Mouse (Mus musculus): ENCODE results near the gene Acox3. TPM values are rescaled to one million over a fixed set of nuclear protein-coding genes. Genes with fewer than 3 reads are reported as not detected.

Gene Acox3
- polyA plus RNA-seq, 2 experiments from 2014 or later, result 21.5 to 26.4 TPM

DNA sequence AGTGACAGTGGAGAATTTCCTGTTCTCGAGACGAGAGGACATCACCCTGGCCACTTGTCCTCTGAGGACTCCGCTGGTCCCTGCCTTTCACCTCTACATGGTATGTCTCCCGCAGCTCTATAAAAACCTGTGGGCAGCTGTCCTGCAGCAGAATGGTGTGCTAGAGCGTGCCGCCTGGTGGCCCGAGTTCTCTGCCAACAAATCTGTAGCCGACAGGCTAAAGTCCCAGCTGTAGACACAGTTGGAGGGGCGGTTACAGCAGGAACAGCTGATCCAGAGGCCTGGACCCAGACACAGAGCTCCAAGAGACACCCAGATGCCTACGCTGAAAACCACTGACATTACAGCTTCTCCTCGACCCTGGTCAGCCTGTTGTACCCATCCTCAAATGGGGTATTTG lies 29.1 kb downstream of the Acox3 start:
- no peak for ATAC-seq

DNA sequence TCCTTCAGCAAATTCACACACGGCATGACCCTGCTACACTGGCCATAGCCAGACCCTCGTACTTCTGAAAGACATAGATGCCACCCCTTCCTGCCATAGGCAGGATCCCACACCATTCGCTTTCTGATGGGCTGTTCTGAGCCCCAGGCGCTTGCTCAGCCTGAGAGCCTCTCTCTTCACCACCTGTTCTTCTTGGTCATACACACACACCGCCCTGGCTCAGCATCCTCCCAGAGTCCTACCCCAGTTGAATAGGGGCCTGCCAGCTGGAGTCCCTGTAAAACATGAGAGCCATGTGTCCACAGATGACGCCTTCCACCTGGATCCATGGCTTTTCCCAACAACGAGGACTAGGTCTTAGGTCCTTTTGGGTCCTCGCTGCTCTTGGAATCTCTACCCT lies 29.9 kb downstream of the Acox3 start:
- ATAC-seq, result no peak

DNA sequence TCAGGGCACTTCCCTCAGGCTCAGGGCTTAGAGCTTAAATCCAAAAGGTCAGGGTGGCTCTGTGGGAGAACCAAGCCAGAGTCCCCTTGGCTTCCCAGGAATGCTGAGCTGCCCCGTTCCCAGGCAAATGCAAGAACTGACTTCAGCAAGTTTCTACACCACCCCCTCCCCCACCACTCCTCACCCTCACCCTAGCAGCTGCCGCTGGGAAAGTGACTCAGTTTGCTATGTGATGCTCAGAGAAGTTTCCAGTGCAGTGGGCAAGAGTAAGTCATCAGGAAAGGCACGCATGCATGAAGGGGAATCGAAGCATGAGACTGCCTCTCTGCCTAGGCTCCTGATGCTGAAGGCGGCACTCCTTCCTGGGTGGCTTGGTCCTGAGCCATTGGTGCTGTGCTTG lies 34.1 kb downstream of the Acox3 start:
- no peak for ATAC-seq

DNA sequence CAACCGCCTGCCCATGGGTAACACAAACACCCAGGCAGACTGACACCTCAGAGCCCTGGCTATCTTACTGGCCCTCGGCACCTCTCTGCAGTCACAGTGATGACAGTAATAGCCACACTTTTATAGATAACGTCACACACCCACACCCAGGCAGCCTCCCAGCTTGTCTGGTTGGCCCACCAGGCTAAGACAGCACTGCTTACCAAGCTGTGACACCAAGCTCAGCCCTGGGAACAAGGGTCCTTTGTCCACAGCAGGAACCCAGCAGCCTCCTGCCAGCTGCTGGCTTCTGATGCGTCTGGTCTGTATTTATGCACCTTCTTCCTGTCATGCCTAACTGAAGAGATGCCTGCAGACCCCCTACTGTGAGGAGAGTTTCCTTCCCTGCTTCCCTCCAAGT lies 38.3 kb downstream of the Acox3 start:
- no peak for ATAC-seq

DNA sequence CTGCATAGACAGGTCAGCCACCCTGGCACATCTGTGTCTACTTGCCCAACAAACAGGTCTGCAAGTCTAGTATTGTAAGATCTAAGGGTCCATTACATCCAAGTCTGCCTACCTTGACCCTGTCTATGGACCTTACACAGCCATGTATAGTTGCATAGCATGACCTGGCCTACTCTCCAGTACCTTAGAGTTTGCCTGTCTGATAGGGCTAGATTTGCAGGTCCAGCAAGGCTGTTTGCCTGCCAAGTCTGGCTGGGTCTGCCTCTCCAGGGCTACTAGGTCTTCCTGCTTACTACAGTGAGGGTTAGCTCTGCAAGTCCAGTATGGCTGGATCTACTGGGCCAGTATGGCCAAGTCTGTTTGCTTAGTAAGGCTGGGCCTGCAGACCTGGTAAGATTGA lies 41.0 kb downstream of the Acox3 start:
- no peak for ATAC-seq

DNA sequence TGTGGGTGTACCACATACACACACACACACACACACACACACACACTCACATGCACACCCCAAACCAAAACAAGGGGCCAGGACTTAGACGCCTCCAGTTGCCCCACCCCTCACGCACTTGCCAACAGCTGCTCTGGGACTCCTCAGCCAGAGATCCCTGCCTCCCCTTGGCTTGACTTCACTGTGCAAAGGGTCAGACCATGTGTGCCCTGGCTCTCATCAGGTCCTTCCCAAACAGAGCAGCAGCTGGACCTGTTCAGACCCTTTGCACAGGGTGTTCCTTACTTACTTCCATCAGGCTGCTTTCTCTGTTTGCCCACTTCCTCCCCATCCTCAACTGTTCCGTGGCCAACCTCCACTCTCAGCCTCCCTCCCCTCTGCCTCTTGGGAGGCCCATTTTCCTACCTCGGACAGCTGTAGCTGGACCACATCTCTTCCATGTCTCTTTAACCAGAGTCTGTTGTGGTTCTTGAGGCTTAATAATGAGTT lies 42.0 kb downstream of the Acox3 start:
- ATAC-seq, result no peak

DNA sequence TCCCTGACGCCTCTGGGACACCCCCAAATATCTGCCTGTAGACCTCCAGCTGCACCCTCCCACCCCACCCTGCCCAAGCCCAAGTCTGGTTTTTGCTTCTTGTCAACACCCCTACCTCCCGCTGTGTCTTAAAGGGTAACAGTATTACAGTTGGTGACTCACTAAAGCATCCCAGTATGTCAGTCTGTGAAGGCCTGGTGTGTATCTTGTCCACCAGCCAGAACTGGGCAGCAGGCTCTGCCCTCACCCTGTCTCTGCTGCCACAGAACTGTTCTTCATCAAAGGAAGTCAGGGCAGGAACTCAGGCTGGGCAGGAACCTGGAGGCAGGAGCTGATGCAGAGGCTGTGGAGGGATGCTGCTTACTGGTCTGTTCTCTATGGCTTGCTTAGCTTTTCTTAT lies 43.6 kb downstream of the Acox3 start:
- ATAC-seq, result no peak

DNA sequence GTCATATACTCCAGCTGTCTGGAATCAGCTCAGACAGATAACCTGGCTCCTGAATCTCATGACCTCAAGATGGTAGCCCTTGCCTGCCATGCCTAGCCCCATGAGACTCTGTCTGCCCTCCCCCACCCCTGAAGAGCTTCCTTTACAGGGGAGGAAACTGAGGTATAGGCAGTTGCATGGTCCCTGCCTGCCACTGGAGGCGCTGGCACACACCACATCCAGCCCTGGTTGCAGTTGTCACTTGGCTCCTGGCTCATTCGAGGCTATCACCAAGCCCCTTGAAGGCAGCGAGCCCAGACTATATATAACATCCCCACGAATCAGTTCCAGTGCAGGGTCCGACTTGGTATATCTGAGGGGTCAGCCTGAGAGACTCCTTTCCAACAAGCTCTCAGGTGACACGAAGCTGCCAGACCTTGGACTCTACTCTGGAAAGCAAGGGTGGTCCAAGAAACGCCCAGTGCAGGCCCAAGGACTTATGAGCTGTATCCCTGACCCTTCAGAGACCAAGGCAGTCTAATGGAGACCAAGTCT lies 44.5 kb downstream of the Acox3 start:
- ATAC-seq, result no peak

DNA sequence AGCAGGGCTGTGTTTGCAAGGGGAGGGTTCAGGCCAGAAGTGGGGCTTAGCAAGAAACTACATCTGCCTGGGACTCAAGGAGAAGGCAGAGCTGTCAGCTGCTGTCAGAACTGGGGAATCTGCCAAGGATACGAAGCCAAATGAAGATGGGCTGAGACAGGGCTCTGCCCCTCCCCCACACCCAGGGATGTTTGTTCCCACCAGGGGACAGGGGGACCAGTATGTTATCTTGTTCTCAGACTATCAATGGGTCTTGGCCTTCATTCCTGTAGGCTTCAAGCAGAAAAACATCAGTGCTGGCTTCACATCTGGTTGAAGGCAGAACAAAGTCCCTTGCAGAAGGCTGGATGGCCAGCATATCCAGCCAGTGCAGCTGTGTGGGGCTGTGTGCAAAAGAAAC lies 45.8 kb downstream of the Acox3 start:
- no peak for ATAC-seq

DNA sequence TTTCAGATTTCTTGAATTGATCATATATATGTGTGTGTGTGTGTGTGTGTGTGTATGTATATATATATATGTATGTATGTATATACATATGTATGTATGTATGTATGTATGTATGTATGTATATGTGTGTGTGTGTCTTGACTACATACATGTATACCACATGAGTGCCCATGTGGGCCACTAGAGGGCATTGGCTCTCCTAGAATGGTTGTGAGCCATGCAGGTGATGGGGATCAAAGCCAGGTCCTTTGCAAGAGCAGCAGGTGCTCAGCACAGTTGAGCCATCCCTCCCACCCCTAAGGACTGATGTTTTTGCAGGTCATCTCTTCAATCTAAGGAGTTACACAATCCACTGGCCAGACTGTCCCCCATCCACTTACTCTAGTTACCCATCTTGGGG lies 46.5 kb downstream of the Acox3 start:
- no peak for ATAC-seq

DNA sequence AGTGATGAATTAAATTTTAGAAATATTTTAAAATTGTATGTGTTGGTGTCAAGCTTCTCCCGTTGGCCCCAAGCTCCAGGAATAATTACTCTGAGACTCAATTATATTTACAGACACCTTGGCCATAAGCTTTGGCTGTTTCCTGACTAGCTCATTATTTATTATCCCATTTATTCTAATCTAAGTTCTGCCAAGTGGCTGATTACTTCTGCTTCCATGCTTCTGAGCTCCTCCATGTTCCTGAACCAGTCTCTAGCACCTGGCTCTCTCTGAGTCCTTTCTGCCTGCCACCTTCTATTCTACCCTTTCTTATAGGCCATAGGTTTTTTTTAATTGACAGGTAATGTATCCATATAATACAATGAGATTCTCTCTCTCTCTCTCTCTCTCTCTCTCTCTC lies 47.9 kb downstream of the Acox3 start:
- no peak for ATAC-seq

DNA sequence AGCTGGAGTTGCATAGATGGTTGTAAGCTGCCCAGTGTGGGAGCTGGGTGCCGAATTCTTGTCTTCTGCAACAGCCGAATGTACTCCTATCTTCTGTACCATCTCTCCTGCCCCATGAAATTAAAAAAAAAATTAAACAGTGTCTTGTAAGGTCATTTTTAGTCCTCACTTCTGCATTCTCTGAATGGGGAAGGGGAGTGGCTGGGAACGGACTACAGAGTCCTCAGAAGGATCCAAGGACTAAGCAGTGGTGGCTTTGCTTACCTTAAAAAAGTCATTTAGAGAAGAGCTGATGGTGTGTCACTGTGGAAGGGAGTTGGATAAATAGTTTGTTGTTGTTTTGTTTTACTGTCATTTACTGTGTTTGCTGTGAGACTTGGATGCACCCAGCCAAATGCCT lies 48.4 kb downstream of the Acox3 start:
- ATAC-seq, result no peak

DNA sequence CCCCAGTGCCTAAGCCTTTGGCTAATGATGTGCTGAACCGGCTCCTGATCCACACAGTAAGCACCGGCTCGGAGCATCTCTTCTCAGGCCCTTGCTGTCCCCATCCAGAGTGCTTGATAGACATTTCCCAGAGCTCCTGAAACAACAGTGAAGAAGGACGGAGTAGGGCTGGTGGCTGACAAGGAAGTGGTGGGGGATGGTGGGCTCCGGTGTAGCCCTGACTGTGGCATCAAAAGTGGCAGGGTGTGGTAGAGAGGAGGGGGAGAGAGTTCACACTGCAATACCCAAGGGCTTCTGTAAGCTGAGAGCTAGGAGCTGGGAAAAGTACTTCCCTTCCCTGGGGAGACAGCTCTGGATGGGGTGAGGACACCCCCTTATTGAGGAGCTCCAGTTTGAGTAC lies 48.9 kb downstream of the Acox3 start:
- ATAC-seq, result no peak

DNA sequence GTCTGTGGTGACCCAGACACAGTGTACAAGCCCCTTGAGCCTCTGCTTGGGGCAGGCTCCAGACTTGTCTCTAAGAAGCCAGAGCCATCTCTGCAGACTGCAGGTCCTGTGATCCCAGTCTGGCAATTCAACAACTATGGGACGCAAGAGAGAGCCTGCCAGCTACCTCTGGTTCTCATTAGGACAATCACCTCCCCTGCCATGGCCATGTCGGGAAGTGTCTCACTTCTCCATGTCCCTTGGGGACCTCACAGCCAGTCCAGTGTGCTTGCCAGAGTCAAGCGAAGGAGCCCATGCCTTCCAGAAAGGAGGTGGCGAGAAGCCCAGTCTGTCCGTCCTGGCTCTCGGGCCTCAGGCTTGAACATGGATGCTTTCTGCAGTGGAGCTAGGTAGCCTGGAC lies 50.0 kb downstream of the Acox3 start:
- no peak for ATAC-seq

DNA sequence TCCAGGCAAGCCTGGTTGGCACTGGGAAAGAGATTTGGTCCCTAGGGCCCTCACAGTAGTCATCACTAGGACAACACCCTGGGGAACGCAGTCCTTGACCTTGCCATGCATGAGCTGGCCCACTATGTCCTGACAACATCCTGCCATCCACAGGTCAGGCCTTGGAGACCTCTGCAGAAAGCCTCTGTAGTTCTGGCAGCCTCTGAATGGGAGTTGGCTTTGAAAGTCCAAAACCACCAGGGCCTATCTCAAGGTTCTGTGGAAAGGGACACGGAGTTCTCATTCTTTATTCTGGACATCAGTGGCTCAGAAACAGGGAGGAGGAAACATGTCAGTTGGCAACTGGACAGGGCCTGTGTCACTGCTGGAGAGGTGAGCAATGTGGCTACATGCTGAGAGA lies 53.2 kb downstream of the Acox3 start:
- ATAC-seq, result no peak

DNA sequence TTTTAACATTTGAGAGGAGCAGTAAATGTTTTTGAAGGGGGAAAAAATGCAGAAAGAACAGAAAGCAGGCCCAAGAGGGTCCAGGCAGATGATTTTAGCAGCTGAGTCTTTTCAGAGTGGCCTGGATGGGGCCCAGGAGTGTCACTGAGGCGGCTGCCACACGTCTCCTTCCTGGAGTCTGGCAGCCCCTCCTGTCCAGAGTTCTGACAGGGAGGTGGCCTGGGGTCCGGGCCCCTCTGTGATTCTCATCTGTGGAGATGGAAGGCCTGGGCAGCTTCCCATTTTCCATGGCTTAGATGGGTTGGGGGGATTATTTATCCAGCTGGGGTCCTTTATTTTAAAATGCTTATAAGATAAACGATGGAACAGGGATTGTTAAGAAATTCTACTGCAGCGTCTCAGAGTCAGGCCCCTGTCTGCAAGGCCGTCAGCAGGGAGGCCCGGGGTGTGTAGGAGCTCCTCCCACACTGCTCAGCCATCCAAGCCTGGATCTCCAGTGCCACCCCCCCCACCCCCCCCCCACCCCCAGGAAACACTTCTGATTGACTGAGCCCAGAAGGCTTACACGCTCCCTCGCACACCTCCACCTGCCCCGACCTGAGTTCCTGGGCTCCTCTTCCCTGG lies 59.2 kb downstream of the Acox3 start:
- no peak for ATAC-seq

DNA sequence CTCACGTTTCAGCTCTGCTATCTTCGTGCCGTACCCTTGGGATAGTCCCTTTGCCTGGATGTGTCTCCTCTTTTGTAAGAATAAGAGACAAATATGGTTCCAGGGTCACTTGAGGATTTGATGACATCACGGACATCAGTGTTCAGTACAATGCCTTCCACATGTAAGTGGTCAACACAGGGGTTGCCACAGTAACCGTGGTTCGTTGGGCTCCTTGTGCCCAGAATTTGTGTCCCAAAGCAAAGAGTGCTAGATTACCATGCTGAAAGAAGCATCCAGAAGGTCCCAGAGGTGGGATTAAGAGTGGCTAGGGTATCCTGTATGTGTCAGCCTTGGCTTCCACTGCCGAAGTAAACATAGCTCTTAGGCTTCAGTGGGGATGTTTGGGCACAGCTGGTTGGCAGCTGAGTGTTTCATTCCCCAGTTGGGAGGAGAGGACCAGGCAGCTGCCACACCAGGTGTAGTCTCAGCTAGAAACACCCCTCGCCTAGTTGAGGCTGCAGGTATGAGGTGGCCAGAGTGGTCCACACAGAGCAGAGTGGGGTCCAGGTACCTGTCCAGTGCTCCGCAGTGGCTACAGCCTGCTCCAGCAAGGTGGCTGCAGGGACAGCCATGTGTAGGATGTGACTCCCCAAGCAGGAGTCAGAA lies 60.7 kb downstream of the Acox3 start:
- no peak for ATAC-seq

DNA sequence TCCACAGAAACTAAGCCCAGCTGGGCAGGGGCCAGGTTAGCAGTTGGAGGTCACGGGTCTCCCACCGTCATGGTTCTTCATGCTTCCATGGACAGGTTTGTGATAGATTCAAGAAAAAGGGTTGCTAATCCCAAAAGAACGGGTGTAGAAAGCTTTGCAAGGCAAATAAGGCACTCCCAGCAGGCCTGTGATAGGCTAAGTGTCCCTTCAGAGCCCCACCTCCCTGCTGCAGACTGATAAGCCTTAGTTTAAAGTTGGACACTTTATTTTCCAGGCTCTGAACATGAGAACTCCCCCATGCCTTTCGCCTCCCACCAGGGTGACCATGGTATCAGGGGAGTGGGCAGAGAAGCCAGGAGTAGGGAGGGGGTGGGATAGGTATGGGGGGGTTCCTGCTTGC lies 61.2 kb downstream of the Acox3 start:
- no peak for ATAC-seq

DNA sequence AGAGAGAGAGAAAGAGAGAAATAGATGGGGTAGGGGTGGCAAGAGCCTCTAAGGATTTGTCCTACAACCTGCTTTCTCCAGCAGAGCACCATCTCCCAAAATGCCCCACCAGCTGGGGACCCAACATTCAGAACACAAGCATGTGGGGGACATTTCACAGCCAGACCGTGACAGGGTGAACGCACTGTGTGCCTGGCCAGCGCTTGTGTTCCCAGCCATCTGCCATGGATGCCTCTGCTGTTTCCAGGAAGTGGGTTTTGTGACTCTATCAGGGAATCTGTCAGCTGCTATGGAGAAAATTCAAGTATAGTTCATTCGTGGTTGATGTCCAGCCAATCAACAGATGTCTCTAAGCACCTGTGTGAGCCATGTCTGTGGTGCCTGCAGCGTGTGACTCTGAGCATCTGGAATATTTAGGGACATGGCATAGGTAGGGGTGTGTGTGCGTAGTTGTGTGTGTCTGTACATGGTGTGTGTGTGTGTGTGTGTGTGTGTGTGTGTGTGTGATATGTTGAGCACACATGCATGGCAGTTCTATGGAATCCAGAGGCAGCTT lies 63.2 kb downstream of the Acox3 start:
- no peak for ATAC-seq

DNA sequence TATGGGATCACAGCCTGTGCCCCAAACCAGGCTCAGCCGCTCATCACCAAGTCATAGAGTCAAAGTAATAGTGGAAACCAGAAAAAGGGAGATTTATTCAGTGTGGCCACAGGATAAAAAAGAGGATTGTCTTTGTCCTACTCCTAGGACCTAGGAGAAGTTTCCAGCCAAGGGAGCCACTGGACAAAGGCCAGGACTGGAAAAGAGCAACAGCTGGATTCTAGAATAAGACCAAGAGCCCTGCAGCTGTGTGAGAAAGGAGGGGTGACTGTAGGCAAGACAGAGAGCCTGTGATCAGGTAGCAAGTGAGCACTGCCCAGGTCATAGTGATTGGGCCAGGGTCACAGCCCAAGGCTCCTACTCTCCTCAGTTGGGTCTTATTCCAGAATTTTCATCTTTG lies 64.1 kb downstream of the Acox3 start:
- no peak for ATAC-seq

DNA sequence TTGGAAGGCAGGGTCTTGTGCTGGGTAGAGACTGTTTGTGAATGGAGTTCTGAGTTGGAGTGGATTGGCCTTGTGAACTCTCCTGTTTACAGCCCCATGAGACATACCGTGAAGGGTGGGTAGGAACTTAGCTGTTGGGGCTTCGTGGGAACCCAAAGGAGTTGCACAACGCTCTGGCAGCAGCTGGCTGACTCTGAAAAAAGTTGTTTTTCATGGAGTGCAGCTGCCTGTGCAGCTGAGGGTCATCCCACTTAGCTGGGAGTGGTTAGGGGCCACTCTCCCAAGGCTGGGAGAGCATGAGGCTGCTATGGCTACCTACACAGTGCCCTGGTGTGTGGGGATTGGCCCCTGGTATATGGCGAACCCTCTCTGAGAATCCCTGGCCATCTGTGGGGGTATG lies 64.7 kb downstream of the Acox3 start:
- no peak for ATAC-seq

DNA sequence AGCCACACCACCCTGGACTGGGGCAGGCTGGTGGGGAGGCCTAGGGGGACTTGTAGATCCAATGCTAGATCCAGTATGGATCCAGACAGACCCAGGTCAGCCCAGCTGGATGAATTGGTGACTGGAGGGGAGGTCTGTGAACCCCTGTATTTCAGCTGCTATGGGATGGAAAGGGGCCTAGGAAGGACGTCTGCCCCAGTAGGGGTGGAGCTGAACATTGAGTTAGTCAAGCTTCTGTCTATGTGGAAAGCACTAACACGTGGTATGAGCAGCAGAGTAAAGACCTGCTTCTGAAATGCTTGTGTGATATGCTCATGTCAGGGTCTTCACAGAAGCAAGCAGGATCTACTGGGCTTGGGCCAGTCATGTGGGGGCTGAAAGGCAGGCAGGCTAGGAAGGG lies 65.4 kb downstream of the Acox3 start:
- ATAC-seq, result no peak

DNA sequence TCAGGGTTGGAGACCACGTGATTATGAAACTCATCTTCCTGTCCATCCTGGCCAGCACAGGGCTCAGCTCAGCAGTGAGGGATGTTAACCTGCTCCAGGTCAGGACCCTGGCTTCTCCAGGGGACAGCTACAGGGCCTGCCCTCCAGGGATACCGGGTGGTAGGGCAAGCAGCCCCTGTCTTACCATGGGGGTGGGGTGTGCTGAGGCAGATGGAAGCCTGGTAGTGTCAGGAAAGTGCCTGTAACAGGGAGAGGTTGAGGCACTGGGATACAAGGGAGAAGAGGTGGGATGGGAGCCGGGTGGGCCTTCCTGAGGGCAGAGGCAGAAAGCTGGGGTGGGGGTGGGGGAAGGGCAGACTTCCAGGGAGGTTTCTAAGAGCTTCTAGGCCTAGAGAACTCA lies 69.5 kb downstream of the Acox3 start:
- ATAC-seq, result no peak

DNA sequence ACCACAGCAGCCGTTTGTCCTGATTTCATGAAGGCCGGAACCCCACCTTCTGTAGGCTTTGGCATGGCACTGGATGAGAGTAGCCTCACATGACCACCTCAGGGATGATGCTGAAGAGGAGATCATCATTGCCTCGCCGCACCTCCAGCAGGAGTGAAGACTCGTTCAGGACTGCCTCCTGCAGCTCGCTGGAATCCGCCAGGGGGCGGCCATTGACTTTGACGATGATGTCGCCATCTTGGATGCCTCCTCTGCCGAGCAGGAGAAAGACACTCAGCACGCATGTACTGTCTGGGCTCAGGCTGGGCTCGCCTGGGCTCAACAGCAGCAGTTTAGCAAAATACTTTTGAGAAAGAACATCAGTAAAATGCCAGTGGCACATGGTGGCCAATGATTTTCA lies 70.0 kb downstream of the Acox3 start:
- no peak for ATAC-seq
